Mouse (Mus musculus): ENCODE measurements around the gene Rnf123. TPM values are rescaled to one million over a fixed set of nuclear protein-coding genes. Genes with fewer than 3 reads are reported as not detected.
A peak's percentile ranks its signal among the peaks of the same experiment; 100 is the strongest.

The Rnf123 gene
- total RNA-seq (2021), result 10 to 100 TPM; 62.5 to 83.1 TPM

- intact Hi-C loops (cut with DNase I), result no loop called here
- DNase-seq, result no peak
Measured at GRCm38 (mm10) chr9:108082988-108083431, at the start of gene Rnf123. Rnf123 (minus strand) TSS chr9:108083346.

GRCm38 (mm10) chr9:108132373-108132772 lies 49.2 kb upstream of the Rnf123 start:
- no peak for DNase-seq
- intact Hi-C loops (cut with DNase I), result no loop called here

GRCm38 (mm10) chr9:108131502-108131901 lies 48.4 kb upstream of the Rnf123 start:
- intact Hi-C loops (cut with DNase I), result no loop called here
- DNase-seq, result no peak

- intact Hi-C loops (cut with DNase I), result no loop called here
Measured at GRCm38 (mm10) chr9:108129042-108129948, 46.1 kb upstream of the Rnf123 start.

GRCm38 (mm10) chr9:108128248-108128647 lies 45.1 kb upstream of the Rnf123 start:
- intact Hi-C loops (cut with DNase I), result no loop called here

More at GRCm38 (mm10) chr9:108129042-108129948, 46.1 kb upstream of the Rnf123 start:
- no peak for DNase-seq

GRCm38 (mm10) chr9:108126436-108127180 lies 43.5 kb upstream of the Rnf123 start:
- DNase-seq, result no peak
- intact Hi-C loops (cut with DNase I), result no loop called here

More at GRCm38 (mm10) chr9:108128248-108128647, 45.1 kb upstream of the Rnf123 start:
- no peak for DNase-seq

GRCm38 (mm10) chr9:108125731-108126130 lies 42.6 kb upstream of the Rnf123 start:
- intact Hi-C loops (cut with DNase I), result no loop called here
- DNase-seq, result no peak

GRCm38 (mm10) chr9:108123916-108124315 lies 40.8 kb upstream of the Rnf123 start:
- intact Hi-C loops (cut with DNase I), result no loop called here
- DNase-seq, result no peak

GRCm38 (mm10) chr9:108121170-108121969 lies 38.2 kb upstream of the Rnf123 start:
- no peak for DNase-seq
- intact Hi-C loops (cut with DNase I), result no loop called here

GRCm38 (mm10) chr9:108120671-108121070 lies 37.5 kb upstream of the Rnf123 start:
- no peak for DNase-seq
- intact Hi-C loops (cut with DNase I), result no loop called here

- DNase-seq, result peak; percentile 49 to 63
- intact Hi-C loops (cut with DNase I), result no loop called here
Measured at GRCm38 (mm10) chr9:108119891-108120411, 36.8 kb upstream of the Rnf123 start.

- no peak for DNase-seq
- intact Hi-C loops (cut with DNase I), result no loop called here
Measured at GRCm38 (mm10) chr9:108117143-108117542, 34.0 kb upstream of the Rnf123 start.

GRCm38 (mm10) chr9:108115290-108116077 lies 32.3 kb upstream of the Rnf123 start:
- intact Hi-C loops (cut with DNase I), result no loop called here
- no peak for DNase-seq

GRCm38 (mm10) chr9:108112719-108113340 lies 29.7 kb upstream of the Rnf123 start:
- intact Hi-C loops (cut with DNase I), result no loop called here
- peak; percentile 62 to 63 for DNase-seq

- DNase-seq, result no peak
- intact Hi-C loops (cut with DNase I), result no loop called here
Measured at GRCm38 (mm10) chr9:108111593-108112121, 28.5 kb upstream of the Rnf123 start.

GRCm38 (mm10) chr9:108111101-108111592 lies 28.0 kb upstream of the Rnf123 start:
- intact Hi-C loops (cut with DNase I), result no loop called here

GRCm38 (mm10) chr9:108110160-108110559 lies 27.0 kb upstream of the Rnf123 start:
- intact Hi-C loops (cut with DNase I), result no loop called here
- no peak for DNase-seq

More at GRCm38 (mm10) chr9:108111101-108111592, 28.0 kb upstream of the Rnf123 start:
- peak in 1 of 2 experiments; percentile 33 for DNase-seq

- no peak for DNase-seq
- intact Hi-C loops (cut with DNase I), result no loop called here
Measured at GRCm38 (mm10) chr9:108107867-108108266, 24.7 kb upstream of the Rnf123 start.

- DNase-seq, result no peak
- intact Hi-C loops (cut with DNase I), result no loop called here
Measured at GRCm38 (mm10) chr9:108106090-108106489, 22.9 kb upstream of the Rnf123 start.
